Mouse (Mus musculus) right cerebral cortex, adult 18-20 months (tissue): ENCODE measurements around the gene App.
A peak's percentile ranks its signal among the peaks of the same experiment; 100 is the strongest.

ENCODE experiments used
- DNase-seq: peaks from one replicate; pipeline ENCODE4 v3.0.0; 2022; ENCODE audit warnings: mixed read lengths

Gene App

DNA sequence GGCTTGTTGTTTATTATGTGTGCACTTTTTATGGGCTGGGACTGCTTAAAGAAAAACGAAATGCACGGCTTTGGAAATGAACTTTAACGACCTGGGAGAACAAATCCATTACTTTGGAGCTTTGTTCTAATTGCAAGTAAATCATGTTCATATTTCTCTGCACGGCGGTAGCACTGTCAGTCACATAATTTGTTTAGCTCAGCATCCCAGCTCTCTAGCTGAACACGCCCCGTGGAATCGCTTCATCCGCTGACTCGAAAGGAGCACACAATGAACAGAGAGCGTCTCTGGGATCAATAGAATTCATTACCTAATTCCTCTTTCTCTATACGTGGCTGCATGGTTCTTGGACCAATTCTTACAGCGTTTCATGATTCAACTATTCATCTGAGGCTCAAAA lies 207.5 kb downstream of the App start:
- no peak for DNase-seq

- no peak for DNase-seq
These were observed 209.6 kb downstream of the App start for GRCm38 (mm10) chr16:84963960-84964359.

DNA sequence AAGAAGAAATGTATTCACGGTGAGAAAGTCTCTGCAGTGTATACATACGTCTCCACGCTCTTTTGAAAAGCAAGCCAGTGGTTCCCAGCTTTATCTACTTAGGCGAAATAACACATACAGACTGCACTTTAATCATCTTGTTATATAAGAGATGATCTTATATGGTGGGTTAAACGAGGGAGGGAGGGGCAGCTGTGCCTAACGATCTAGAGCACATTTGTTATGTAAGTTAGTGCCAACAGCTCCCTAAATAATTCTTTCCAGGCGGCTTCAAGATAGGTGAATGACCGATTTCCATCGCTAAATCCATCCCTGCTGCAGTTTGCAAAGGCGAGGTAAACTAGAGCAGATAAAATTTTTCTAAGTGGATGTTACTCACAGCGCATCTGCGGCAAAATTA lies 210.0 kb downstream of the App start:
- DNase-seq, result peak; percentile 40

GRCm38 (mm10) chr16:84957253-84957652 lies 216.3 kb downstream of the App start:
- DNase-seq, result no peak

DNA sequence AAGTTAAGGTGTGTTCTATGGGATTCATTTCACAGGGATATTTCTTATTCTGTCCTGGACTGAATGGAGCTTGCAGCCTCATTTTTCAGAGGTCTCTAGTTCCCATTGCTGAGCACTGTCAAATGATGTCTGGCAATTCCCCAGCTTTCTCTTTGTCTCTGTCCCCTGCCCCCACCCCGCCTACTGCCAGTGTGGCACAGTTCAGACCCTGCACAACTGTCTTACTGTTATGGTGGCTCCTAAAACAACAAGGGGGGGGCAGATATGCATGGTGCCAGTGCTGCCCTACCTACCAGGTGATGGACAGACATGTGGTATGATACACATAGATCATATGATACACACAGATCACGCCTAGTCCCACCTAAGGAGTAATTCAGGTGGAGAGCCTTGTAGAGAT lies 216.9 kb downstream of the App start:
- no peak for DNase-seq

DNA sequence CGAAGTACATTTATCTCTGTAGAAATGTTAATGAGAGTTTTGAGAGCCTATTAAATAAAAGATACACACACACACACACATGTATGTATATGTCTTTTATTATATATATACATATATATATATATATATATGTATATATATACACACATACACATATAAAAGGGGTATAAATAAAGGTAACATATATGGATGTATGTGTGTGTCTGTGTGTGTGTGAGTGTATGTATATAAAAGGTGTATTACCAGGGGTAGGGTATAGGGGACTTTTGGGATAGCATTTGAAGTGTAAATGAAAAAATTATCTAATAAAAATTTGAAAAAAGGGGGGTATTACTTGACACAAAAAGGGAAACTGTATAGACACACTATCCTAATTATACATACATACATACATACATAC lies 217.7 kb downstream of the App start:
- no peak for DNase-seq

GRCm38 (mm10) chr16:84955204-84955839 lies 218.2 kb downstream of the App start:
- peak; percentile 90 for DNase-seq

DNA sequence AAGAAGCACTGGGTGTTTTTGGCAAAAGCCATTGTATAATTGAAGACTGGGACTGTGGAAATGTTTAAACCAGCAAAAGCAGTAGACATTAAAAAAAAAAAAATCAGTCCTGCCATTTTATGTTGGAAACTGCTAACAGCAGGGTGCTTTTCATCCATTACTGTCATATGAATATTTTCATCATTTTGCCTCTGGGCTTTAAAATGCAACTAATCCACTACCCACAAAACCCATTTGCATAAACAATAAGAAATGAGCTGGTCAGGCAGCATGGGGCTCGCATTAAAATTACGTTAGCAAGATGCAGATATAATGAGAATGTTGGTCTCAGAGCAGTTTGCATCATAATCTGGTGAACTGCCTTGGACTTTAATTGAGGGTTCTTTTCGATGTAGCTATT lies 242.5 kb downstream of the App start:
- DNase-seq, result no peak

- DNase-seq, result no peak
These were observed 245.7 kb downstream of the App start for GRCm38 (mm10) chr16:84927827-84928226.

- peak; percentile 15 for DNase-seq
These were observed 253.8 kb downstream of the App start for GRCm38 (mm10) chr16:84919649-84920308.

GRCm38 (mm10) chr16:84919087-84919486 lies 254.5 kb downstream of the App start:
- DNase-seq, result no peak

GRCm38 (mm10) chr16:84916772-84917171 lies 256.8 kb downstream of the App start:
- DNase-seq, result peak; percentile 23

GRCm38 (mm10) chr16:84911477-84912165 lies 261.9 kb downstream of the App start:
- no peak for DNase-seq

GRCm38 (mm10) chr16:84902995-84903394 lies 270.6 kb downstream of the App start:
- no peak for DNase-seq
